Mouse (Mus musculus) embryonic fibroblast, embryonic 13.5 days (primary cell): ENCODE data around the gene Ap5s1.

Experiments
- CTCF ChIP-seq: IDR thresholded peaks from 2 replicates; pipeline ENCODE4 v1.5.1; 2011; ENCODE audit warnings: mild to moderate bottlenecking, control low read depth, low read length, moderate library complexity, borderline replicate concordance; ENCODE audit not compliant: insufficient read depth
- POLR2A ChIP-seq: IDR thresholded peaks from 2 replicates; pipeline ENCODE4 v1.6.1; 2011; ENCODE audit warnings: low read depth, mild to moderate bottlenecking, control low read depth, low read length, moderate library complexity

DNA sequence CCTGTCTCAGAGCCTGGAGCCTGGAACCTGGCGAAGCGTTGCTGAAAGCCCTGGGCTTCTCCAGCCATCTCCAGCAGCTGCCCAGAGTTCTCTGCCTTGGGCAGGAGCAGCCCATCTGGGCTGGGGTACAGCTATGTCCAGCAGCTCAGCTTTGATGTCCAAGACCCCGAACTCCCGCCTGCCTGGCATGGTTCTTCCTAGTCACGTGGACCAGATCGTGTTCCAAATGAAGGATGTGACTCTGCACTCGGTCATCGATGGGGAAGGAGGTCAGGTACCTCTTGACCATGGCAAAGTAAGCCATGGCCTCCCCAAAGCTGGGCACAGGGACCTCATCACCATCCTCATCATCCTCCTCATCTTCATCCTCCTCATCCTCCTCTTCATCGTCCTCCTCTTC lies 28.9 kb upstream of the Ap5s1 start:
- TF ChIP-seq CTCF = no peak
- no peak for TF ChIP-seq POLR2A
